Mouse (Mus musculus) brain, embryonic 18.5 days (tissue): ENCODE results near the gene Dspp.

Source experiments
- DNase-seq: peaks from one replicate; pipeline ENCODE4 v3.0.0-alpha.2; 2012; ENCODE audit warnings: low read depth, low spot score

The Dspp gene

GRCm38 (mm10) chr5:104170412-104170811, at the start of gene Dspp:
Gene Dspp, plus strand, starts transcription at chr5:104170712.
- DNase-seq: no peak

GRCm38 (mm10) chr5:104124016-104124658, 46.4 kb upstream of the Dspp start:
- DNase-seq: no peak

- DNase-seq: no peak
Measured at GRCm38 (mm10) chr5:104126561-104127320, 43.8 kb upstream of the Dspp start.

GRCm38 (mm10) chr5:104127351-104127750, 43.2 kb upstream of the Dspp start:
- no peak for DNase-seq

GRCm38 (mm10) chr5:104128281-104129031, 42.1 kb upstream of the Dspp start:
- DNase-seq: no peak

- no peak for DNase-seq
Measured at GRCm38 (mm10) chr5:104130891-104131290, 39.6 kb upstream of the Dspp start.

GRCm38 (mm10) chr5:104131544-104131943, 39.0 kb upstream of the Dspp start:
- no peak for DNase-seq

GRCm38 (mm10) chr5:104133752-104134151, 36.8 kb upstream of the Dspp start:
- DNase-seq: no peak

- DNase-seq: no peak
Measured at GRCm38 (mm10) chr5:104137920-104138541, 32.5 kb upstream of the Dspp start.

- DNase-seq: no peak
Measured at GRCm38 (mm10) chr5:104141067-104141466, 29.4 kb upstream of the Dspp start.

GRCm38 (mm10) chr5:104144057-104144456, 26.5 kb upstream of the Dspp start:
- no peak for DNase-seq

- no peak for DNase-seq
Measured at GRCm38 (mm10) chr5:104149349-104149748, 21.2 kb upstream of the Dspp start.

- no peak for DNase-seq
Measured at GRCm38 (mm10) chr5:104150196-104150595, 20.3 kb upstream of the Dspp start.

- DNase-seq: no peak
Measured at GRCm38 (mm10) chr5:104157701-104158100, 12.8 kb upstream of the Dspp start.

- no peak for DNase-seq
Measured at GRCm38 (mm10) chr5:104158332-104159052, 12.0 kb upstream of the Dspp start.

- no peak for DNase-seq
Measured at GRCm38 (mm10) chr5:104160581-104160980, 9.9 kb upstream of the Dspp start.

- no peak for DNase-seq
Measured at GRCm38 (mm10) chr5:104161390-104161789, 9.1 kb upstream of the Dspp start.

- no peak for DNase-seq
Measured at GRCm38 (mm10) chr5:104163536-104163935, 7.0 kb upstream of the Dspp start.

GRCm38 (mm10) chr5:104173094-104173493, 2.6 kb downstream of the Dspp start:
- no peak for DNase-seq

GRCm38 (mm10) chr5:104183743-104184142, 13.2 kb downstream of the Dspp start:
- no peak for DNase-seq

- no peak for DNase-seq
Measured at GRCm38 (mm10) chr5:104187281-104187680, 16.8 kb downstream of the Dspp start.
